ENCODE assay signal across 8 mouse cellular contexts in the genomic region with DNA sequence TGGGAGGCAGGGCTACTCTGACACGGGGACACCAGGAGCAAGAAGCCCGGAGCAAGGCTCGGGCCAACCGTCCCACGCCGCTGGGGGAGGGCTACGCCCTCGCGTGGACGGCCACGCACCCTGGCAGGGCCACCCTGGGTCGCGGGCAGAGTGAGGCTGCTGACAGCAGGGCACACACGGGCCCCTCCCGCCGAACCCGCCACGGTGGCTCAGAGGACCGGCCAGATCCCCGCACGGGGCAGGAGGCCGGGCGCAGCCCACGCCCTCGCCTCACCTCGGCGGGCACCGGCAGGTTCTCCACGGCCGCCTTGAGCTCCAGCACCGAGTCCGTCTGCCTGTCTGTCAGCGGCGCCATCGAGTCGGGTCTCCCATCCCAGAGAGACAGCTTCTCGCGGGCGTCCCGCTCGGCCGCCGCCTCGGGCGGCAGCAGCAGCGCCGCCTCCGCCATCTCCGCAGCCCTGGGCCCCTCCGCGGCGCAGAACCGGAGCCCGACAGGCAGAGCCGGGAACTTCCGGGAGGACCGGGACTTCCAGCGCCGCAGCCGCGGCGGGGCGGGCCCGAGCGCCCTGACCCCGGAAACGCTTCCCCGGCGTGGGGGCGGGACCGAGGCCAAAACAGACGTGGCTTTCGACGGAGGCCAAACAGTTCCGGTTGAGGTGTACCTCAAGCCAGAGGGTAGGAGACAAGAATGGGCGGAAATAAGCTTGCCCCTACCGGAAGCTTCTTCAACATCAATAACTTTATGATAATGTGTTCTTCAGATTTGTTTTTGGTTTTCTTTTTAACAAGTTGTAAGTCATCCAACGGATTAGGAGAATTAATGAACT. TPM values are rescaled to one million over a fixed set of nuclear protein-coding genes. Genes with fewer than 3 reads are reported as not detected.
DNase-seq lines count a peak whose midpoint lies in the region; ATAC-seq and TF ChIP-seq lines count a peak whose summit lies in the region.

A gene (minus strand): TSS at position 527 of the 827 bp plus-strand sequence.

- H3K27ac ChIP-seq in cortical plate, adult 2 months (ENCODE audit: insufficient read depth, low read length): peak within 1 kb of the TSS; percentile 50

- TF ChIP-seq POLR2A in cortical plate, adult 2 months (IDR thresholded peaks at IDR 0.05; ENCODE audit: extremely low read depth, insufficient read depth, low read length): 0 out of 2 replicates have a peak, but pooled peaks have one; percentile 26

- DNase-seq in gastrocnemius, adult 8-10 months (ENCODE audit: low spot score in 2 of 2): peak; percentile 95
- peak; percentile 69 for DNase-seq in hindlimb bud, embryonic 11.5 days (ENCODE audit: extremely low spot score, low read depth, low spot score)
- DNase-seq in left cerebral cortex, adult 8-10 months (ENCODE audit: low spot score in 2 of 2): peak; percentile 94 to 96
- peak; percentile 97 to 98 for DNase-seq in right cerebral cortex, postnatal 10 days (ENCODE audit: low spot score in 2 of 2)
- peak; percentile 98 for DNase-seq in urinary bladder, postnatal 25 days (ENCODE audit: low spot score)

- peak; percentile 97 for ATAC-seq in activated CD4-positive, CD25-positive, alpha-beta regulatory T cell, adult 4 months

- peak within 1 kb of the TSS; percentile 85 for H3K4me3 ChIP-seq in cortical plate, adult 2 months (ENCODE audit: insufficient read depth, low read length)
- peak within 1 kb of the TSS; percentile 96 for H3K4me3 ChIP-seq in megakaryocyte, embryonic 14.5 days (replicated peaks)

- peaks cover 10% of the 10 kb centered on the region for H3K4me1 ChIP-seq in cortical plate, adult 2 months (ENCODE audit: control insufficient read depth, insufficient read depth, low read length)
- peaks cover 37% of the 10 kb centered on the region for H3K4me1 ChIP-seq in megakaryocyte, embryonic 14.5 days

- peaks cover 23% of the 10 kb centered on the region for H3K36me3 ChIP-seq in megakaryocyte, embryonic 14.5 days (replicated peaks; ENCODE audit: low read length)

- no peaks in the 10 kb centered on the region for H3K9me3 ChIP-seq in megakaryocyte, embryonic 14.5 days

- no peaks in the 10 kb centered on the region for H3K27me3 ChIP-seq in megakaryocyte, embryonic 14.5 days (replicated peaks)

- TF ChIP-seq CTCF in cortical plate, adult 2 months (IDR thresholded peaks at IDR 0.05; ENCODE audit: extremely low read depth, insufficient read depth, low read length): no peak

RNA-seq across cellular contexts. Expression of the gene that starts here (rescaled TPM):
- polyA plus RNA-seq in activated CD4-positive, CD25-positive, alpha-beta regulatory T cell, adult 4 months (2017; shearing (Covaris generic)): 1 to 10 TPM; 6.5 to 8.0 TPM
- polyA plus RNA-seq in cortical plate, adult 2 months (2012; rRNA removed): 24.3 and 24.4 TPM in 2 replicates
- total RNA-seq in gastrocnemius, adult 8-10 months (2022): 1 to 10 TPM; 7.3 to 8.8 (median 8.6) TPM
- 10 to 100 TPM; 24.7 to 26.2 (median 25.5) TPM for total RNA-seq in left cerebral cortex, adult 8-10 months (2022)
- polyA plus RNA-seq in megakaryocyte, embryonic 14.5 days (2012; ENCODE audit: insufficient read depth, low replicate concordance): 1.3 TPM in 1 of 2 replicates, not detected in the other

Comparison
In these comparisons a context has a peak if more than half of its experiments do, and no peak if none do; other contexts are left out.
1. Peak in every context shown above with its lines: DNase-seq, ATAC-seq, H3K4me3 ChIP-seq and H3K27ac ChIP-seq.